Mouse (Mus musculus) hindbrain, embryonic 15.5 days (tissue): ENCODE data around the gene Cnnm3. TPM values are rescaled to one million over a fixed set of nuclear protein-coding genes. Genes with fewer than 3 reads are reported as not detected.

Source experiments
- ATAC-seq: fragments of 200-750 bp; cut with Nextera tagmentation; 2 replicates; pipeline ENCODE4 v1.8.0; 2017; ENCODE audit warnings: low read depth, moderate number of reproducible peaks, moderate TSS enrichment; ENCODE audit not compliant: low FRiP score
- H3K27ac ChIP-seq: fragments of 300-500 bp; sonication (generic); replicated peaks from 2 replicates; pipeline ENCODE4 v1.5.1; 2015; ENCODE audit warnings: mild to moderate bottlenecking, inconsistent platforms
- H3K27me3 ChIP-seq: fragments of 300-500 bp; sonication (generic); 2 replicates; pipeline ENCODE4 v1.6.1; 2015; ENCODE audit warnings: control low read depth, inconsistent platforms
- H3K36me3 ChIP-seq: fragments of 300-500 bp; sonication (generic); 2 replicates; pipeline ENCODE4 v1.6.1; 2015; ENCODE audit warnings: control low read depth, inconsistent platforms
- H3K4me1 ChIP-seq: fragments of 300-500 bp; sonication (generic); replicated peaks from 2 replicates; pipeline ENCODE4 v1.6.1; 2015; ENCODE audit warnings: control low read depth, inconsistent platforms
- H3K4me2 ChIP-seq: fragments of 300-500 bp; sonication (generic); 2 replicates; pipeline ENCODE4 v1.6.1; 2015; ENCODE audit warnings: moderate library complexity, mild to moderate bottlenecking, inconsistent platforms
- H3K4me3 ChIP-seq: fragments of 300-500 bp; sonication (generic); 2 replicates; pipeline ENCODE4 v1.5.1; 2015; ENCODE audit warnings: mild to moderate bottlenecking, inconsistent platforms
- H3K9ac ChIP-seq: fragments of 300-500 bp; sonication (generic); 2 replicates; pipeline ENCODE4 v1.6.1; 2015; ENCODE audit warnings: inconsistent platforms
- H3K9me3 ChIP-seq: fragments of 300-500 bp; sonication (generic); 2 replicates; pipeline ENCODE4 v1.6.1; 2016; ENCODE audit warnings: control low read depth, inconsistent platforms
- WGBS: fragments of 180-500 bp; shearing (Covaris S2); methylation state at CpG from one replicate; pipeline ENCODE4 v1.1.7; 2015; 5-methylcytosine and 5-hydroxymethylcytosine counted together
- polyA plus RNA-seq: library from polyadenylated mRNA; unstranded; fragments of >200 nt; fragmentation: Nextera tagmentation; extraction: Ambion mirVana; gene quantifications from 2 replicates; pipeline ENCODE4 v1.2.1, GENCODE M21; 2015

Cnnm3 gene
- polyA plus RNA-seq, 1 experiment from 2014 or later: 6.5 TPM

DNA sequence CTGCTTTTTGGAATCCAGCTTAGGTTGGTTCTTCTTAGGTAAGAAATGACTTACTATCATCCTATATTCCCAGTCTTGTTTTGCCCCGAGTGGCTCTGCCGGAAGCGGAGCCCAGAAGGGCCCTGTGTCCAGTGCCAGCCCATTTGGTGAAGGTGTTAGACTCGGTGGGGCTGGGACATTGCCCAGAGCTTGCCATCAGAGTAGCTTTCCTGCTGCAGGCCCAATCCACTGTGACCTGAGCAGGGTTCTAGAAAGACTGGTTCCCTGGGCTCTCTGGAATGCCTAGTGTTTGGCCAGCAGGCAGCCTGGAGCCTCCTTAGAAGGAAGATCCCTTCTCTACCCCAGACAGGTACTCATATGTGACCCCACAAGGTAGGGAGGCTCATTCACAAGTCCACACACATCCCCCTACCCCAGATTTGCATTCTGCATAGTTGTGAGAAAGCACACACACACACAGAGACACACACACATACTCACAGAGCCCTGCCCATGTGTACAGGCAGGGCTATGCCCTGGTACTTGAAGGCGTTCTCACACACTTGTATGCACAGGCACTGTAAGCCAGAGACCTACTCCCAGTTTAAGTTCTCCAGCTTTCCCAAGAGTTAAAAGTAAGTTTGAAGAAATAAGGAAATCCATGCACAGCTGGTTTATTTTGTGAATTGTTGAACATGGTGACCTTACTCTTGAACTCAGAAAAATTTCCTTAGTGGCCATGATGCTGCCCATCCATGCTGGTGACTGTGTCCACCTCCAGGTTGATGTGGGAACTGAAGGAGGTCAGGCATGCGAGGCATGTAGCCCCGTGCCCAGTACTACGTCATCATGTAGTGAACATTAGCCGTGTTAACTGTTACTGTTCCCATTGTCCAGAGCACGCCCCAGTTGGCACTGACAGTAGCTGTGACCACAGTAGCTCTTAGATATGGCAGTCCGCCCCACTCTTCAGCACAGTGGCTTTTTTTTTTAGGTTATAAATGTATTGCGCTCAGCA lies 31.5 kb upstream of the Cnnm3 start:
- H3K9ac ChIP-seq: no peak overlapping the region
- H3K4me1 ChIP-seq: peaks cover 29% of the 10 kb centered on the region
- no peaks in the 10 kb centered on the region for H3K36me3 ChIP-seq
- no peaks in the 10 kb centered on the region for H3K27me3 ChIP-seq
- no peaks in the 10 kb centered on the region for H3K9me3 ChIP-seq
- H3K27ac ChIP-seq: no peak overlapping the region
- no peak for ATAC-seq
- no peak overlapping the region for H3K4me2 ChIP-seq
- 84% methylated on average over 12 of the region's 12 CpGs for WGBS
- no peak overlapping the region for H3K4me3 ChIP-seq

DNA sequence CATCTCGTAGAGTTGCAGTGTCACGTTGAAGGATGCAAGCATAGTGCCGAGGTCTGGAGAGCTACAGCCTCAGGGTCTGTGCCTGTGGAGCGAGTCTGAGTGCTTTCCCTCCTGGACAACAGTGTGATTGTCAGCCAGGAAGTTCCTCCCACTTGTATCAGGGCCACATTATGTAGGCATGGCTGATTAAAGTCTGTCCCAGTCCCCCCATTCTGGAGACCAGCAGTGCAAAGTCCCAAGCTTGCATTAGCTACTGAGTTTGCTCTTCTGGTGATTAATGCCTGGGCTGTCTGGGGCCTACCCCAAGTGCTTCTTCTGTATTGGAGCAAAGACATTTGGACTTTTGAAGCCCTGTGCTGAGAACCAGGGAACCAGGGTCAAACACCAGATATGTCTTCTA lies 27.8 kb upstream of the Cnnm3 start:
- Histone ChIP-seq H3K9ac (no peak overlapping the region), H3K36me3 (no peaks in the 10 kb centered on the region), H3K4me2 (no peak overlapping the region), H3K27ac (no peak overlapping the region), H3K4me3 (no peak overlapping the region), H3K4me1 (peaks cover 5% of the 10 kb centered on the region; the same call in 1 of the 2 replicates), H3K27me3 (no peaks in the 10 kb centered on the region), H3K9me3 (no peaks in the 10 kb centered on the region)
- no peak for ATAC-seq
- WGBS: 75% methylated on average over 4 of the region's 4 CpGs

DNA sequence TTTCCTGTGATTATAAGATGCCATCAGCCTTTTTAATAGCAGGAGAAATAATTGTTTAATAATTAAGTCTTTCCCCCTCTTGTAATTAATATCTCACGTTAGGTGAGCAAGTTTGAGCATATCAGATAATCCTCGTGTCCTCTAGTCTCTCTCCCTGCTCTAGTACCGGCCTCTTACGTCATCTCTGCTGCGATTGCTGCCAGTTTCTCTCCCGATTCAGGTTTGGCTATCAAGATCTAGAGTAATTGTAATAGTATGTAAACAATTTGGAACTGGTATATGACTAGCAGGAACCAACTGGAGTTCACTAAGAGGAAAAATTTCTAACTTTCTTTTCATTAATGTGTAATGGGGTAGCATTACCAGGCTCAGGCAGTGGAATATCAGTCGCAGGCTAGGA lies 26.6 kb upstream of the Cnnm3 start:
- Histone ChIP-seq H3K9me3 (no peaks in the 10 kb centered on the region), H3K9ac (no peak overlapping the region), H3K4me2 (no peak overlapping the region), H3K4me3 (no peak overlapping the region), H3K27me3 (no peaks in the 10 kb centered on the region), H3K36me3 (no peaks in the 10 kb centered on the region), H3K4me1 (peaks cover 5% of the 10 kb centered on the region; the same call in 1 of the 2 replicates), H3K27ac (no peak overlapping the region)
- 76% methylated on average over 7 of the region's 7 CpGs for WGBS
- ATAC-seq: no peak

DNA sequence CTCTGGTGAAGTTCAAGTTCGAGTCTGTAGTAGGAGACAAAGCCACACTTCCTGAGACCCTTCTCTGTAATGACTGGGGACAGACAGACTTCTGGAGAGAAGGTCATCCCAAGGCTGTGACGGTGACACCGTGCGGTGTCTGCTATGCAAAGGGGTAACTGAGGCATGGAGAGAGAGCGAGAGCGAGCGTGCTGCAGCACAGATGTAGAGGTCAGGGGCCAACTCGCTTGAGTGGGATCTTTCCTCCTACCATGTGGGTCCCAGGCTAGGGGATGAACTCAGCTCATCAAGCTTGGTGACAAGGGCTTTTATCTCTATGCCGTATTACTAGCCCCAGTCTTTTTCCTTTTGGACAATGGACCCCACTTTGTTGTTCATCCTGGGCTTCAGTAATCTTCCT lies 24.6 kb upstream of the Cnnm3 start:
- WGBS: 53% methylated on average over 9 of the region's 9 CpGs
- ATAC-seq: no peak

DNA sequence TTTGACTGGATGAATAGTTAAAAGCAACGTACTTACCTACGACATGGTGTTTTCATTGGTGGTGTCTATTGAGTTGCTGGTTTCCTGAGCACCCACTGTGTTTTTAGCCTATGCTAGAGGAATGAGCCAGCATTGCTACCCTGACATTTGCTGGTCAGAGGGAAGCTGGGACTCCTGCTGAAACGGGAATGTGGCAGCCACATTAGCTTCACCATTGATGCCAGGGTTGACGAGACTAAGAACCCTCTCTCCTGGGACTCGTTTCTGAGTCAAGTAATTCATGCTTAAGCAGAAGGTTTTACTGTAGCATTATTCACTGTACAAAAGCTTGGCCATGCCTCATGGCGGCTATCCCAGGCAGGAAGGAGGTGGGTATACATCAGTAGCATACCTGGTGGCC lies 22.0 kb upstream of the Cnnm3 start:
- Histone ChIP-seq H3K9me3 (no peaks in the 10 kb centered on the region), H3K36me3 (no peaks in the 10 kb centered on the region), H3K4me2 (no peak overlapping the region), H3K4me3 (no peak overlapping the region), H3K27ac (no peak overlapping the region), H3K9ac (no peak overlapping the region), H3K27me3 (no peaks in the 10 kb centered on the region), H3K4me1 (no peaks in the 10 kb centered on the region)
- no peak for ATAC-seq
- WGBS: 64% methylated on average over 6 of the region's 6 CpGs

More for the DNA sequence above, 24.6 kb upstream of the Cnnm3 start:
- H3K4me3 ChIP-seq: no peak overlapping the region
- H3K27me3 ChIP-seq: no peaks in the 10 kb centered on the region
- H3K4me1 ChIP-seq: peaks cover 5% of the 10 kb centered on the region; the same call in 1 of the 2 replicates
- no peaks in the 10 kb centered on the region for H3K9me3 ChIP-seq
- no peak overlapping the region for H3K9ac ChIP-seq
- H3K36me3 ChIP-seq: no peaks in the 10 kb centered on the region
- no peak overlapping the region for H3K27ac ChIP-seq
- no peak overlapping the region for H3K4me2 ChIP-seq

DNA sequence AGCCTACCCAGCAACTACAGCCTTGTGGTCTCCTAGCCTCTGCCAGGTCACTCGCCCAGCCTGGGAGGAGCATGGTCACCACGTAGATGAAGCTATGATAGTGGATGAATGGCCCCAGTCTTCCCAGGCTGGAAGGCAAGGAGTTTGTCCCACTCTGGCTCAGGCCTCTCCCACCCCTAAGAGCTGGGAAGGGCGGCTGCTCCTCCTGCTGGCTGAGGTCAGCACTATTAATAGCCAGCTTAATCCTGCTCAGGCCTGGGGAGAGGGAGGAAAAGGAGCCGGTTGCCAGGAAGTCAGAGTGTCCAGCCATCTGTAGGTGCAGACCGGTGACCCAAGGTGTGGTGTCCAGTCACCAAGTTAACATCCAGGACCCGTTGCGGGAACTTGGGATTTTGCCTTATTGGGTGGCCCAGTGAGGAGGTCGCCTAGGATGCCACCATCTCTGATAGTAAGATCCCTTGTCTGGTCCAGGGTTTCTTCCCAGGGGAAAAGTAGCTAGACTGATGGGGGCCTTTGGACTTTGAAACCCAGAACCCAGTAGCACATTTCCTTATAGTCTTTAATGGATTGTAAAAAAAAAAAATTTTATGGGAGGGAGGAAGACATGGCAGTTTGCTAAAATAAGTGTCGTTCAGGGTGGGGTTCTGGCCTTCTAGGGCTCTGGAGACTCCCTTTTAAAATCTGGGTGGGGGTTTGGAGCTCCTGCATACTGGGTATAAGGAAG lies 19.1 kb upstream of the Cnnm3 start:
- Histone ChIP-seq H3K9me3 (no peaks in the 10 kb centered on the region), H3K4me1 (no peaks in the 10 kb centered on the region), H3K27ac (no peak overlapping the region), H3K4me3 (no peak overlapping the region), H3K4me2 (no peak overlapping the region), H3K36me3 (no peaks in the 10 kb centered on the region), H3K27me3 (no peaks in the 10 kb centered on the region), H3K9ac (no peak overlapping the region)
- WGBS: 52% methylated on average over 9 of the region's 9 CpGs
- ATAC-seq: no peak

DNA sequence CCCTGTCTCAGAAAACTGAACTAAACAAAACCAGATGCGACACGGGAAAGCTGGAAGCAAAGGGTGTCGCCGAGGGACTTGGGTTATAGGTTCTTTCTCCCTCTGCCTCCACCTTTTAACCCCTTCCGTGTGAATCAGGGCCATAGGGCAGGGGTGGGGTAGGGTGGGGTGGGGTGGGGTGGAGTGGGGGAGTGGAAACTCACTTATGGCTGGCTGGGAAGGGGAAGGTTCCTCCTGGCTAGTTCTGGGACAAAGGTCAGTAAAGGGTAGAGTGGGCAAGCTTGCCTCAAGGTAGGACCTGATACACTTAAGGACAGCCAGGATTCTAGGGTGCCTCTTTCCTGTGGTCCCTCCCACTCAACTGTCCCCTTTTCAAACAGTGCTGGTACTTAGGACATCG lies 18.4 kb upstream of the Cnnm3 start:
- ATAC-seq: no peak

DNA sequence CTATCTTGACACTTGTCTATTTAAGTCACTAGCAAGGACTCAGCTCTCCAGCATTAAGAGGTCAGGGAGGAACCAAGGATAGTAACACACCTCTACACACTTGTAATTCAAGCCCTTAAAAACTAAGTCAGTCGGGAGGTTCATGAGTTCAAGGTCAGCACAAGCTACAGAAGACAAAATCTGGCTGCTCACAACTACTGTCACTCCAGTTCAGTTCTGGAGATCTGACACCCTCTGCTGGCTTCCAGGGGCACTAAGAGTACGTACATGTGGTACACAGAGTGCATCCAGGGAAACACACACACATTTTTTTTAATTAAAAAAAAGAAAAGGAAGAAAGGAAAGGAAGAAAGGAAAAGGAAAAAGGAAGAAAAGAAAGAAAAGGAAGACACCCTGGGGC lies 14.9 kb upstream of the Cnnm3 start:
- Histone ChIP-seq H3K27ac (no peak overlapping the region), H3K9me3 (no peaks in the 10 kb centered on the region), H3K27me3 (no peaks in the 10 kb centered on the region), H3K4me1 (no peaks in the 10 kb centered on the region), H3K36me3 (no peaks in the 10 kb centered on the region), H3K4me3 (no peak overlapping the region), H3K4me2 (no peak overlapping the region), H3K9ac (no peak overlapping the region)
- no peak for ATAC-seq
- 59% methylated on average over 2 of the region's 2 CpGs for WGBS

More for the DNA sequence above, 18.4 kb upstream of the Cnnm3 start:
- no peaks in the 10 kb centered on the region for H3K9me3 ChIP-seq
- no peak overlapping the region for H3K9ac ChIP-seq
- H3K4me1 ChIP-seq: no peaks in the 10 kb centered on the region
- no peak overlapping the region for H3K4me2 ChIP-seq
- no peak overlapping the region for H3K27ac ChIP-seq
- no peaks in the 10 kb centered on the region for H3K36me3 ChIP-seq
- H3K27me3 ChIP-seq: no peaks in the 10 kb centered on the region
- WGBS: 82% methylated on average over 6 of the region's 6 CpGs
- H3K4me3 ChIP-seq: no peak overlapping the region

DNA sequence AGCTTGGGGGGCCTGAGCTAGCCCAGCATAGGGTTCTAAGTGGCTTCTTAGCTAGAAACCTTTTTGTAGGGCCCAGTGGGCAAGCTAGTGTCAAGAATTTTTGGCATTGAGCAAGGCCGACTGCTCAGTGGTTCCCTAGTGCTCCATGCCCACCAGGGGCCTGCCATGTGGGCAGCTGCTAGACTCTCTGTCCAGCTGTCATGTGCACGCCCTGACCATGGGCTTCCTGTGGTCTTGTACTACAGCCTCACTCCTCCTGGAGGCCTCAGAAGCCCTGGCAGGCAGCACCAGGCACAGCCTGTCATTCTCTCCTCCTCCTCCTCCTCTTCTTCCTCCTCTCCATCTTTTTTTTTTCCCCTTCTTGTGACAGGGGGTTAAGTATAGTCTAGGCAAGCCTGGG lies 14.4 kb upstream of the Cnnm3 start:
- H3K4me1 ChIP-seq: no peaks in the 10 kb centered on the region
- 68% methylated on average over 2 of the region's 2 CpGs for WGBS
- no peak overlapping the region for H3K9ac ChIP-seq
- no peaks in the 10 kb centered on the region for H3K9me3 ChIP-seq
- no peak overlapping the region for H3K4me3 ChIP-seq
- no peaks in the 10 kb centered on the region for H3K36me3 ChIP-seq
- no peak for ATAC-seq
- no peak overlapping the region for H3K4me2 ChIP-seq
- no peaks in the 10 kb centered on the region for H3K27me3 ChIP-seq
- no peak overlapping the region for H3K27ac ChIP-seq

DNA sequence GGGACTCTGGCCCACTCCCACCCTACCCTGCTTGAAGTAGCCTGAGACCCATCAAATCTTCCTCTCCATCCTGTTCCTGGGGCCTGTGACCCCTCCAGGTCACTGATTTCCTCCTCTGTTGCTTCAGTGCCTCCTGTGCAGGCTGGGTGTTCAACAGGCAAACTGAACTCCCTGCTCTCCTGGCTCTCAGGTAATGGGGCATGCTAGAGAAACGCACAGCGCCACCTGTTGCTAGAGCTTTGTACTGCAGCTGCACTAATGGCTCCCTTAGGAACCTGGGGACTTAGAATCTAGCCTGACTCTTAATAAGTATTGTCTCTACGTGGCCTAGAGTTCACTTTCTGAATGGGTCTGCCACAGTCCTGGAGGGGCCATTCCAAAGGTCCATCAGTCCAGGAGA lies 10.4 kb upstream of the Cnnm3 start:
- Histone ChIP-seq H3K36me3 (no peaks in the 10 kb centered on the region), H3K4me3 (no peak overlapping the region), H3K27me3 (no peaks in the 10 kb centered on the region), H3K27ac (no peak overlapping the region), H3K4me2 (no peak overlapping the region), H3K9ac (no peak overlapping the region), H3K4me1 (no peaks in the 10 kb centered on the region), H3K9me3 (no peaks in the 10 kb centered on the region)
- 5% methylated on average over 3 of the region's 3 CpGs for WGBS
- ATAC-seq: peak; percentile 46; the same call in 1 of the 2 replicates

DNA sequence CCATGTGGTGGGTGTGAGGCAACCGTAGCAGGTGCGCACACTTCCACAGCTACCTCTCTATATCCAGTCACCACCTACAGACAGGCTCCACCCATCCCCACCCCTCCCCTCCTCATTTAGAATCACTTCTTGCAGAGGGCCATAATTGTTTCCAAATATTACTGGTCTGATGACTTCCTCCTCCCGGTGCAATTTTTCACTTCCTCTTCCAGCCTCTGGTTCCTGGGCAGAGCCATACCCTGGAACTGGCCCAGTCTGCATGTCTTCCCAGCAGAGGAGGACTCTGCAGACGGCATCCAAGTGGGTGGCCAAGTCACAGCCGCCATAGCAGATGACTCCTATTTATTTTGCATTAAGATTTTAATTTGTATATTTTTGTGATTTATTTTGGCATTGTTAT lies 3.4 kb upstream of the Cnnm3 start:
- no peak for ATAC-seq
- Histone ChIP-seq H3K27ac (no peak overlapping the region), H3K27me3 (no peaks in the 10 kb centered on the region), H3K4me1 (peaks cover 4% of the 10 kb centered on the region), H3K4me2 (no peak overlapping the region), H3K4me3 (no peak overlapping the region), H3K36me3 (no peaks in the 10 kb centered on the region), H3K9ac (no peak overlapping the region), H3K9me3 (no peaks in the 10 kb centered on the region)
- WGBS: 89% methylated on average over 5 of the region's 5 CpGs
